Mouse (Mus musculus): ENCODE measurements around the gene Hoxc9.

The Hoxc9 gene

DNA sequence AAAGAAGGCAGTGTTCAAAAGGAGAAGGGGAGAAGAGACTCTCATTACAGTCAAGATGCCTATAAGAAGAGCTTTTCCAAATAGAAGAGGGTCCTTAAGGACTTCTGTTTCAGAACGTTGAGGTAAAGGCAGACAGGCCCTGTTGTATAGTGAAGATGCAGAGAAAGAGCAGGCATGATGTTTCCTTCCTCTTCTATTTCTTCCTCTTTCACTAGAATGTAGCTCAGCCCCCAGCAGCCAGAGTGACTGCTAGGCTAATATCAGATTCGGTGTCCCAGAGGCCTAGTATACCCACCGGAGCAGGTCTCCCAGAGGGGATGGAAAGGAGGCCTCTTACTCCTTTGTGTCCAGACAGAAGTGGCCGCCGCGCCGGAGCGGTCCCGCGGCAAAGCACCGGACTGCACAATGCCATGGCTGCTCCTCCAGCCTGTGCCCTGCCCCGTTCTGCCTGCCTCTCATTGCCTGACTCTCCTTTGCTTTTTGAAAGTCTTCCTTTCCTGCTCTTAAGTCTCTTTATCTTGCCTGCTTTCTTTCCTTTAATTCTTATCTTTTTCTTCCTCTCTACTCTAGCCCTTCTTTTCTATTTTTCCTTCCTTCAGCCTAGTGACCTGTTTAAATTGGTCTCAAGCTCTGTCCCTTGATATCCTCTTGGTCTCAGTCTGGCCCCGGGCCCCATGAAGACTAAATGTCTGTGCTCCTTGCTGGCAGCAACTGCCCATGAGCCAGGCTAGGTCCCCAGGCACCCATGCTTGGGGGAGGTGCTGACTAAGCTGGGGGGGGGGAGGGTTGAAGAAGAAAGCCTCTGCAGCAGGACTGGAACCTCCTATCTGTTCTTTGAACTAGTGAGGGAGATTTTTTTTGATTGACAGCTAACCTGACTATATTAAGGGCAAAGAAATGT, 2.6 kb downstream of the Hoxc9 start:
- DNase-seq: no peak

GRCm38 (mm10) chr15:102979936-102980335, 3.7 kb downstream of the Hoxc9 start:
- DNase-seq: no peak

- DNase-seq: no peak
Observed at GRCm38 (mm10) chr15:102980352-102980751, 4.1 kb downstream of the Hoxc9 start.

GRCm38 (mm10) chr15:102980912-102981311, 4.7 kb downstream of the Hoxc9 start:
- no peak for DNase-seq

DNA sequence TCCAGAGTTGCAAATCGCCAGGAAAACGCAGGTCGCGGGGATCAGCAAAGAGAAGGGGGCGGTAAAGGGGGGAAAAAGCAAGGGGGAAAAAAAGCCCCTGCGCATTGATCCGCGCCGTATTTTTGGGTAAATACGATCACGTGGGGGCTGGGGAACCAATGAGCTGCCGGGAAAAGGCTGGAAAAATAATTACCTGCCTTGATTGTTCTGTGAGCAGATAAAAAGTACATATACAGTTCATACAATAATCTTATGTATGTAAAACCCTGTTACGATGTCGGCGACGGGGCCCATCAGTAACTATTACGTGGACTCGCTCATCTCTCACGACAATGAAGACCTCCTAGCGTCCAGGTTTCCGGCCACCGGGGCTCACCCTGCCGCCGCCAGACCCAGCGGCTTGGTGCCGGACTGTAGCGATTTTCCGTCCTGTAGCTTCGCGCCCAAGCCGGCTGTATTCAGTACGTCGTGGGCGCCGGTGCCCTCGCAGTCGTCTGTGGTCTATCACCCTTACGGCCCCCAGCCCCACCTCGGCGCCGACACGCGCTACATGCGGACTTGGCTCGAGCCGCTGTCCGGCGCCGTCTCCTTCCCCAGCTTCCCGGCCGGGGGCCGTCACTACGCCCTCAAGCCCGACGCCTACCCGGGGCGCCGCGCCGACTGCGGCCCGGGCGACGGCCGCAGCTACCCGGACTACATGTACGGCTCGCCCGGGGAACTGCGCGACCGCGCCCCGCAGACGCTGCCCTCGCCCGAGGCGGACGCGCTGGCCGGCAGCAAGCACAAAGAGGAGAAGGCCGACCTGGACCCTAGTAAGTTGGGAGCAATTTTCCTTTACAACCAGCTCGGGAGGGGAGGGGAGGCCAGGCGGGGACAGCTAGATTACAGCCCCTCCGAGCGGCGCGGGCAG, 5.4 kb downstream of the Hoxc9 start:
- DNase-seq: peak in 1 of 2 experiments; percentile 17

GRCm38 (mm10) chr15:102983716-102984115, 7.5 kb downstream of the Hoxc9 start:
- no peak for DNase-seq

GRCm38 (mm10) chr15:102984521-102984920, 8.3 kb downstream of the Hoxc9 start:
- no peak for DNase-seq

GRCm38 (mm10) chr15:102984925-102985324, 8.7 kb downstream of the Hoxc9 start:
- DNase-seq: no peak

GRCm38 (mm10) chr15:102987124-102987833, 11.0 kb downstream of the Hoxc9 start:
- DNase-seq: peak; percentile 62 to 88

DNA sequence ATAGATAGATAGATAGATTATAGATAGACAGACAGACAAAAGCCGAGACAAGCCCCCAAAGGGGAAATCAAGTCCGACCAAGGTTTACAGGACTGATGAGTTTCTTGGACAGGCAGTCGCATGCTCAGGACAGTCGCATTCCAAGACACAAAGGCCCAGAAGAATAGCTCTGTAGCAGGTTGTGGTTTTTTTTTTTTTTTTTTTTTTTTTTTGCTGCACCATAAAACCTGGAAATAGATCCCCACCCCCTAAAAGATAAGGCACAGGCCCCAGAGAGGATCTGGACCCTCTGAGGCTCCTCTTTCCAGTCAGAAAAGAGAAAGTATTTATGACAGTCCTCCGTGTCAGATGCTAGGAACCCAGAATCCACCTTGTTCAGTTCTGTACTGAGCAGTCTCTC, 11.8 kb downstream of the Hoxc9 start:
- DNase-seq: no peak

- DNase-seq: no peak
Observed at GRCm38 (mm10) chr15:102990461-102991397, 14.5 kb downstream of the Hoxc9 start, which contains the start of gene Hoxc8. TSS of gene Hoxc8 (plus strand) at chr15:102990607.

- no peak for DNase-seq
Observed at GRCm38 (mm10) chr15:102991782-102992181, 15.5 kb downstream of the Hoxc9 start.

GRCm38 (mm10) chr15:102992206-102992605, 16.0 kb downstream of the Hoxc9 start:
- DNase-seq: no peak

DNA sequence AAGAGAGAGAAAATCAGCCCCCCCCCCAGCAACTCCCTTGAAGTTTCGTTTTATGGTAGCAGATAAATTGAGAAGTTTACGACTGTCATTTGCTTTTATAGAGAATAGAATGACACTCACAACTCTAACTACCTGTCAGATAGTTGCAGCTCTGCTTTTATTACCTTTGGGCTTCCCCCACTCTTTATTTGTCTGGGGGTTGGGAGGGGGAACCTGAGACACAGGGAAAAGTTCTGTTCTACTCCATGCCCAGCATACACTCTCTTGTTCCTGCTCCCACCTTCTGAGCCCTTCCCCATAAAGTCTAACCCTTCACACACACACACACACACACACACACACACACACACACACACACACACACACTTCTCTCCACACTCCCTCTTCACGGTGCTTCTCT, 16.6 kb downstream of the Hoxc9 start:
- DNase-seq: no peak

DNA sequence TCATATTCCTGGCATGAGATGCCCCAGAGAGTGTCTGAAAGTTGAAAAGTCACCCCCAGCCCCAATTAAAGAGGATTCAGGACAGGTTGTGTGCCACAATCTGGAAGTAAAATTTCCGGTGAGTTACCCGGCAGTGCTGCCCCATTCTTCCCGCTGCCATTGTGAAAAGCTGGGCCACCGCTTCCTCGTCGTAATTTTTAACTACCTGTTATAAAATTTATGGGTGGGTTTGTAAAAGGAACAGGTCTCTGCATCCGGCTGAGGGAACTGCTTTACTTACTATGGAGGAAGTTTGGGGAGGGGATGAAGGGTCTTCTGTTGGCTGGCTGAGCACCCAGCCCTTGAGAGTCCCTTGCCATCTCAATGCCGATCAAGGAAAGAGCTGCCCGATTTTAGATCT, 20.3 kb downstream of the Hoxc9 start:
- DNase-seq: no peak

- no peak for DNase-seq
Observed at GRCm38 (mm10) chr15:102997431-102997830, 21.2 kb downstream of the Hoxc9 start.

GRCm38 (mm10) chr15:102997939-102998355, 21.7 kb downstream of the Hoxc9 start, which contains the start of gene Hoxc6:
TSS of gene Hoxc6 (plus strand) at chr15:102998257.
- DNase-seq: no peak

- no peak for DNase-seq
Observed at GRCm38 (mm10) chr15:102998608-102999182, 22.5 kb downstream of the Hoxc9 start.

GRCm38 (mm10) chr15:102999183-102999831, 23.1 kb downstream of the Hoxc9 start:
- DNase-seq: peak; percentile 53 to 66

DNA sequence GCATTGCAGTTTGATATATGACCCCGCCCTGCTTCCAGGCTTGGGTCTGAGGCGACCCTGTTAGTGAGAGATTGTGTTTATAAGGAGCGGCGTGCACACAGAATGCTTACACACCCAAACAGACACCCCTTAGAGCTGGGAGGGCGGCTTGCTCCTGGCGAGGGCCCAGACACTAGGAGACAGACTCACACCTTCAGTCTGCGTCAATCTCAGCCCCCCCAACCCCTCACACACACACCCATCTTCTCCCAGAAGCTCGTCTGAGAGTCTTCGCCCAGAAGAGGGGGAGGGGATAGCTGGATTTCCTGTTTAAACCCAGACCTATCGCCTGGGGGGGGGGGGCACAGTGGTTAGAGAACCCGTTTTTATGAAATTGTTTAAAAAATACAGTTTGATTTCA, 23.7 kb downstream of the Hoxc9 start:
- no peak for DNase-seq

- DNase-seq: no peak
Observed at GRCm38 (mm10) chr15:103000501-103000901, 24.3 kb downstream of the Hoxc9 start.

All from spleen, adult 18-20 months (tissue).